Mouse (Mus musculus): ENCODE results near the gene AF067063. TPM values are rescaled to one million over a fixed set of nuclear protein-coding genes. Genes with fewer than 3 reads are reported as not detected.

The AF067063 gene
- total and polyA plus RNA-seq, 2 experiments from 2014 or later = not detected

GRCm38 (mm10) chr13:119817579-119818206 is 12.3 kb downstream of the AF067063 start:
- Histone ChIP-seq H3K27ac (ENCODE audit: low read depth, low read length) (no peak overlapping the region), H3K9me3 (ENCODE audit: low read length) (no peaks in the 10 kb centered on the region), H3K27me3 (ENCODE audit: insufficient read depth, low read length) (no peaks in the 10 kb centered on the region), H3K36me3 (ENCODE audit: insufficient read depth) (no peaks in the 10 kb centered on the region), H3K4me1 (ENCODE audit: insufficient read depth) (no peaks in the 10 kb centered on the region), H3K4me3 (ENCODE audit: low read depth, low read length) (no peak overlapping the region), H3K4me2 (ENCODE audit: low read depth) (no peak overlapping the region), H3K9ac (no peak overlapping the region)
- no peak for TF ChIP-seq CTCF (IDR thresholded peaks at IDR 0.05; ENCODE audit: low read depth)
- 16% methylated on average over 2 of the region's 2 CpGs for WGBS
- ATAC-seq (no peak), DNase-seq (no peak)

GRCm38 (mm10) chr13:119816798-119817197 is 13.2 kb downstream of the AF067063 start:
- H3K9ac ChIP-seq = no peak overlapping the region
- no peaks in the 10 kb centered on the region for H3K9me3 ChIP-seq (ENCODE audit: low read length)
- H3K4me1 ChIP-seq (ENCODE audit: insufficient read depth) = no peaks in the 10 kb centered on the region
- H3K4me2 ChIP-seq (ENCODE audit: low read depth) = no peak overlapping the region
- TF ChIP-seq CTCF (IDR thresholded peaks at IDR 0.05; ENCODE audit: low read depth) = no peak
- H3K27me3 ChIP-seq (ENCODE audit: insufficient read depth, low read length) = no peaks in the 10 kb centered on the region
- WGBS = 62% methylated on average over 8 of the region's 8 CpGs
- H3K4me3 ChIP-seq (ENCODE audit: low read depth, low read length) = no peak overlapping the region
- no peak for ATAC-seq
- no peak overlapping the region for H3K27ac ChIP-seq (ENCODE audit: low read depth, low read length)
- no peak for DNase-seq
- no peaks in the 10 kb centered on the region for H3K36me3 ChIP-seq (ENCODE audit: insufficient read depth)

- TF ChIP-seq CTCF (IDR thresholded peaks at IDR 0.05; ENCODE audit: low read depth) = no peak
- Histone ChIP-seq H3K4me3 (ENCODE audit: low read depth, low read length) (no peak overlapping the region), H3K9me3 (ENCODE audit: low read length) (no peaks in the 10 kb centered on the region), H3K4me2 (ENCODE audit: low read depth) (no peak overlapping the region), H3K27ac (ENCODE audit: low read depth, low read length) (no peak overlapping the region), H3K36me3 (ENCODE audit: insufficient read depth) (no peaks in the 10 kb centered on the region), H3K4me1 (ENCODE audit: insufficient read depth) (no peaks in the 10 kb centered on the region), H3K27me3 (ENCODE audit: insufficient read depth, low read length) (no peaks in the 10 kb centered on the region), H3K9ac (no peak overlapping the region)
- DNase-seq (no peak), ATAC-seq (no peak)
- 86% methylated on average over 9 of the region's 9 CpGs for WGBS
These were observed 20.0 kb downstream of the AF067063 start for GRCm38 (mm10) chr13:119810031-119810430.

GRCm38 (mm10) chr13:119808937-119809336 is 21.1 kb downstream of the AF067063 start:
- H3K4me2 ChIP-seq (ENCODE audit: low read depth) = no peak overlapping the region
- ATAC-seq (no peak), DNase-seq (no peak)
- H3K27me3 ChIP-seq (ENCODE audit: insufficient read depth, low read length) = no peaks in the 10 kb centered on the region
- no peak overlapping the region for H3K9ac ChIP-seq
- WGBS = 92% methylated on average over 2 of the region's 2 CpGs
- H3K27ac ChIP-seq (ENCODE audit: low read depth, low read length) = no peak overlapping the region
- H3K4me3 ChIP-seq (ENCODE audit: low read depth, low read length) = no peak overlapping the region
- no peaks in the 10 kb centered on the region for H3K36me3 ChIP-seq (ENCODE audit: insufficient read depth)
- H3K9me3 ChIP-seq (ENCODE audit: low read length) = no peaks in the 10 kb centered on the region
- no peaks in the 10 kb centered on the region for H3K4me1 ChIP-seq (ENCODE audit: insufficient read depth)
- TF ChIP-seq CTCF (IDR thresholded peaks at IDR 0.05; ENCODE audit: low read depth) = no peak

- no peak for TF ChIP-seq CTCF (IDR thresholded peaks at IDR 0.05; ENCODE audit: low read depth)
- 63% methylated on average over 4 of the region's 4 CpGs for WGBS
These were observed 32.4 kb downstream of the AF067063 start for GRCm38 (mm10) chr13:119797656-119798055.

GRCm38 (mm10) chr13:119792791-119793404 is 37.1 kb downstream of the AF067063 start:
- Histone ChIP-seq H3K27ac (ENCODE audit: low read depth, low read length) (no peak overlapping the region), H3K9me3 (ENCODE audit: low read length) (no peaks in the 10 kb centered on the region), H3K36me3 (ENCODE audit: insufficient read depth) (no peaks in the 10 kb centered on the region), H3K4me1 (ENCODE audit: insufficient read depth) (no peaks in the 10 kb centered on the region), H3K9ac (no peak overlapping the region), H3K4me2 (ENCODE audit: low read depth) (no peak overlapping the region), H3K27me3 (ENCODE audit: insufficient read depth, low read length) (no peaks in the 10 kb centered on the region), H3K4me3 (ENCODE audit: low read depth, low read length) (no peak overlapping the region)
- no peak for TF ChIP-seq CTCF (IDR thresholded peaks at IDR 0.05; ENCODE audit: low read depth)
- 76% methylated on average over 5 of the region's 5 CpGs for WGBS
- ATAC-seq = no peak
- no peak for DNase-seq

More at GRCm38 (mm10) chr13:119797656-119798055, 32.4 kb downstream of the AF067063 start:
- Histone ChIP-seq H3K4me1 (ENCODE audit: insufficient read depth) (no peaks in the 10 kb centered on the region), H3K27ac (ENCODE audit: low read depth, low read length) (no peak overlapping the region), H3K9me3 (ENCODE audit: low read length) (no peaks in the 10 kb centered on the region), H3K27me3 (ENCODE audit: insufficient read depth, low read length) (no peaks in the 10 kb centered on the region), H3K4me3 (ENCODE audit: low read depth, low read length) (no peak overlapping the region), H3K4me2 (ENCODE audit: low read depth) (no peak overlapping the region), H3K36me3 (ENCODE audit: insufficient read depth) (no peaks in the 10 kb centered on the region), H3K9ac (no peak overlapping the region)
- DNase-seq = no peak
- ATAC-seq = no peak

- 2% methylated on average over 18 of the region's 18 CpGs for WGBS
- Histone ChIP-seq H3K4me3 (ENCODE audit: low read depth, low read length) (peak overlapping the region; percentile 90), H3K36me3 (ENCODE audit: insufficient read depth) (peaks cover 7% of the 10 kb centered on the region), H3K27ac (ENCODE audit: low read depth, low read length) (peak overlapping the region; percentile 94), H3K4me2 (ENCODE audit: low read depth) (peak overlapping the region; percentile 53), H3K9ac (peak overlapping the region; percentile 90), H3K9me3 (ENCODE audit: low read length) (no peaks in the 10 kb centered on the region), H3K27me3 (ENCODE audit: insufficient read depth, low read length) (no peaks in the 10 kb centered on the region), H3K4me1 (ENCODE audit: insufficient read depth) (no peaks in the 10 kb centered on the region)
- ATAC-seq (no peak), DNase-seq (no peak)
- no peak for TF ChIP-seq CTCF (IDR thresholded peaks at IDR 0.05; ENCODE audit: low read depth)
These were observed 38.4 kb downstream of the AF067063 start for GRCm38 (mm10) chr13:119791580-119792135.

Data from forebrain, postnatal 0 days (tissue).